Mouse (Mus musculus) adrenal gland, postnatal 4 days (tissue): ENCODE measurements around the gene Ptx4. TPM values are rescaled to one million over a fixed set of nuclear protein-coding genes. Genes with fewer than 3 reads are reported as not detected.
"Not testable (repeated sequence)": the region's sequence is repeated elsewhere in the genome, so short reads cannot be mapped to it uniquely, and the experiment has no call there.

ENCODE experiments used
- DNase-seq, 2 experiments: peaks; one replicate each; pipeline ENCODE4 v3.0.0; 2021 to 2022; ENCODE audit warnings: low spot score in 2 of 2, mixed read lengths in 2 of 2
- total RNA-seq, 2 experiments: library from RNA; stranded (reverse); gene quantifications; 2 replicates each; pipeline ENCODE4 v1.2.3; 2021

Ptx4 gene
- total RNA-seq, 2 experiments from 2014 or later: 0.36 to 0.76 TPM

DNA sequence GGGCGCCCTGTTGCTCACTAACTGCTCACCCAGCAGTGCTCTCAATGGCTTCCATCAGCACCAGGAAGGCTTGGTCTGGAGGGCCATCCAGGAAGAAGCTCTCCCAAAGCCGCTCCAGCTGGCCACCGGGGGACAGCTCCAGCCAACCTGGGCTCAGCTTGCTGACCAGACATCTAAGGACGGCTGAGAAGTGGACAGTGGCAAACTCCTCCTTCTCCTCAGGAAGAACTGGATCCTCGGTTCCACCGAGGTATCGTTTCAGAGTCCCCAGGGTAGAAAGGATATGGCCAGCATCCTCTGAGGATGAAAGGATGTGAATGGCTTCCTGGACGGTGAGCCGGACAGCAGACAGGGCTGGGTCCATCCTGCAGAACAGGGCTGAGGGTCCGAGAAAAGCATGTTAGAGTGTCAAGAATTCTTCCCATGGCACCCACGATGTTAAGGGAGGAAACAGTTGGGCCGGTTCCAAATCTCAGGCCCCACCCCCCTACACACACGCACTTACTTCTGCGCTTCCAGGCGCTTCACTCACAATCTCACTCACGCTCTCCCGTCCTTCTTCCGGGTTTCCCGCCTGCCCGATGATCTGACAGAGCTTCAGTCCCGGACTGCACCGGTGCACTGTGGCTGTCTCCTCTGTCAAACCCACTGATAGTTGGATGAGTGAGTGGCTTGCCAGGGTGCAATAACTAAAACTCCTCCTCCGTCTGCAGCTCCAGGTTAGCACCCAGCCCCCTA lies 5.5 kb upstream of the Ptx4 start:
- DNase-seq: no peak

DNA sequence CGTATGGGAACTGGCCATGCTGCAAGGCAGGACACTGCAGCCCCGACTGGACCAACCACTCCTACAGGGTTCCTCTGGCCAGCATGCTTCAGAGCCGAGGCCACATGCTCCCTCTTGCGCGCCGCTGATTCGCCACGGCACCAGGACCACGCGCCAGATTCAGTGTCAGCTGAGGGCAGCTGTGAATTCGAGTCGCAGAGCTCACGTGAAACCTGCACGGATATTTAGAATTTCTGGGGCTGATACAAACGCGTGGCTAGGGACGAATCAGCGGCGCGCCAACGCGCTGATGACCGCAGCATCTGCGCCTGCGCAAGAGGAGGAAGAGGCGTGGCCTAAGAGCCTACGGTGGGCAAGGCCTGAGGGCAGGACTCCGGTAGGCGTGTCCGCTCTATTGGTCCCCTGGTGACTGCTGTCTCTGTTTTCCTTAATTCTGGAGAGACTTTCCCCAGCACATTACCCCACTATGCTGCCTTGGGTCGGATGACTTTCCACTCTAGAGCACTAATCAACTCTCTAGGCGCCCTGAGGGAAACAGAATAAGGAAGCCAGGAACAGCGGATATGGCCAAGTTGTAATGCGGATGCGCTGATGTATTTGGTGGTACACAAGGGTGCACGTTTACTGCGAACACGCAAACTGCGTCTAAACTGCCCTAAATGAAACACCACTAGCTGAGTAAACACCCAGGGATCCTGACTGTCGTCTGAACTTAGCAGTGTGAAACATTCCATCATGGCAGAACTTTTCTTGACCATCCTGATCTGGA lies 4.7 kb upstream of the Ptx4 start, which contains the start of gene Telo2:
Gene Telo2 (minus strand): TSS at position 304 of the 769 bp plus-strand sequence.
- peak; percentile 83 to 86 for DNase-seq

DNA sequence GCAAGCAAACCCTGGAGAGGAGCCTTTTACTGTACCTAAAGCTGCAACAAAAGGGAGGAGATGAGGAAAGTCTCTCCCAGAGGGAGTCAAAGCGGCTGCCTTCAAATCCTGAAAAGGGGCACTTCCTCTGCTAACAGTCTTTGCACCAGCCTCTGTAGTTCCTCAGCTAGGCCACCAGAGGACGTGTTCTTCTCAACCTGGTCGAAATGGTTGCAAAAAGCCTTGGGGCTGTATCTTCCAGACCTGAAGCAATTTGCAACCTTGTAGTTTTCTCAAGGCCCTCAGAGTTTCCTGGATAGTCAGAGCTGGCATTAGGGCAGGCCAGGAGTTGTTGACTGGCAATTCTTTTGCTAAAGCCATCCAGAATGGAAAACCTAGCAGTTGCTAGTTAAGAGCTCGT lies 3.3 kb upstream of the Ptx4 start:
- DNase-seq: peak in 1 of 2 experiments; percentile 25

DNA sequence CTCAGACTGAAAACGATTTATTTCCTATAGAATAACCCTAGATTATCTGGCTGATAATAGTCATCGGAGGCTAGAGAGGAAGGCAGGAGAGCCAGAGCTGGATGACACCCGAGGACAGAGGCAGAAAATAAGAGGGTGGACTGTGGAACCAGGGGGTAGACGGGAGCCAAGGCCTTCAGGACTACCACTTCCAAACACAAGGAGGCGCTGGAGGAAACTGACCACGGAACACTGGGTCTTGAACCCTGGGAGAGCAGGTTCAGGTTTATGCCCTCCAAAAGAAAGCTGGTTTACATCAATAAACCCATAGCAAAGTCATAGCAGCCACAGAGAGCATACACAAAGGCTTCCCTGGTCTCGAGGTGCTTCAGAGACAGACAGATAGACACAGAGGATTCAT lies 3.4 kb downstream of the Ptx4 start:
- no peak for DNase-seq

DNA sequence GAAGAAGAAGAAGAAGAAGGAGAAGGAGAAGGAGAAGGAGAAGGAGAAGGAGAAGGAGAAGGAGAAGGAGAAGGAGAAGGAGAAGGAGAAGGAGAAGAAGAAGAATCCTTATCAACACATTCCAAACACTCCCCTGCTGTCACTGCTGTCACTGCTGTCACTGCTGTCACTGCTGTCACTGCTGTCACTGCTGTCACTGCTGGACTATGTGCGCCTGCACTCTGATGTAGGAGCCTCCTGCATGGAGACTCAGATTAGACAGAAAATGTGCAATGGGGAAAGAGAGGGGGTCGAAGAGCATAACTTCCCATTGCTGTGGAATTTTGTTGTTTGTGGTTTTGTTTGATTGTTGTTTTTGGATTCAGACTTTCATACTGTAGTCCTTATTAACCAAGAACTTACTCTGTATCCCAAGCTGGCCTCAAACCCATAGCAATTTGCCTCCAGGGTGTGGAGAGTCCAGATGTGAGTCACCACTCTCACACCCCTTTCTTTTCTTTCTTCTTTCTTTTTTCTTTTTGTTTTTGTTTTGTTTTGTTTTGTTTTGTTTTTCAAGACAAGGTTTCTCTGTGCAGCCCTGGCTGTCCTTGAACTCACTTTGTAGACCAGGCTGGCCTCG lies 5.0 kb downstream of the Ptx4 start:
- DNase-seq: not testable (repeated sequence)

DNA sequence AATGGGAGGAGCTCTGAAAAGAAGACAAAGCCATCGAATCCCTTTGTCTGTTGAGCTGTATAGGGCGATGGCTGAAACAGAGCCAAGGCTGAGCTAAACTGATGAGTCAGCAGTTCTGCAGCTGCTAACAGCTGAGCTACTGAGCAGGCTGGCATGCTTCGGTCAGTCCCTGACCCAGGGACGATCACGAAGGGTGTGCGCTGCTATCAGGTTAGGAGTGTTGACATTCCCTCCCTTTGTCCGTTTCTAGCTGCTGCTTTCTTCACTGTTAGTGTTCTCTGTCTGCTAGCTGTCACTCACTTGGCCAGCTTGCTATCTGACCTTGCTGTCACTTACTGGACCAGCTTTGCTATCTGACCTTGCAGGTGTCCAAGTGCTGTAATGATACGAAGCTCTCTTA lies 6.5 kb downstream of the Ptx4 start:
- no peak for DNase-seq

DNA sequence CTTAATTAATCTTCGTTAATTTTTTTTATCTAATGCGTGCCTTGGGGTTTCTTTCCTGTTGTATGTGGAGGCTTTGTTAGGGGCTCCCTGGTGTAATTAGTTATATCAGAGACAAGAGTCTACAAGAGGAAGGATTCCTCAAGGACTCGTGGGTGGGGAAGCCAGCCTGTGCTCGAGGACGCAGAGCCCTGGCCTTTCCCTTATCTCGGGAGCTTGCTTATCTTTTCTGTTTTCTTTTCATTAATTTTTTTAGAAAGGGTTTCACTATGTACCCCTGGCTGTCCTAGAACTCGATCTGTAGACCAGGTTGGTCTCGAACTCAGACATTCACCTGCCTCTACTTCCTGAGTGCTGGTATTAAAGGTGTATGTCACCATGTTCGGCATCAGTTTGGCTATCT lies 7.1 kb downstream of the Ptx4 start:
- no peak for DNase-seq

DNA sequence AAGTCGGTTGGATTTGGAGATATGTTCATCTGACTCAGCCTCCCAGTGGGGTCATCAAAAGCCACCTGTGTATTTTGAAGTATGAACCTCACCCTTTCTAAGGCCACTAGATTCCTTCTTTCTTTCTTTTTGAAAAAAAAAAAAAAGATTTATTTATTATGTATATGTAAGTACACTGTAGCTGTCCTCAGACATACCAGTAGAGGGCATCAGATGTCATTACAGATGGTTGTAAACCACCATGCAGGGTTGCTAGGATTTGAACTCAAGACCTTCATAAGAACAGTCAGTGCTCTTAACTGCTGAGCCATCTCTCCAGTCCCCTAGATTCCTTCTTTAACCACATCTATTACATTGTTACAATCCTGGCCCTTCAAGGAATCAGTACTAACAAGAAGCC lies 9.5 kb downstream of the Ptx4 start:
- DNase-seq: no peak

DNA sequence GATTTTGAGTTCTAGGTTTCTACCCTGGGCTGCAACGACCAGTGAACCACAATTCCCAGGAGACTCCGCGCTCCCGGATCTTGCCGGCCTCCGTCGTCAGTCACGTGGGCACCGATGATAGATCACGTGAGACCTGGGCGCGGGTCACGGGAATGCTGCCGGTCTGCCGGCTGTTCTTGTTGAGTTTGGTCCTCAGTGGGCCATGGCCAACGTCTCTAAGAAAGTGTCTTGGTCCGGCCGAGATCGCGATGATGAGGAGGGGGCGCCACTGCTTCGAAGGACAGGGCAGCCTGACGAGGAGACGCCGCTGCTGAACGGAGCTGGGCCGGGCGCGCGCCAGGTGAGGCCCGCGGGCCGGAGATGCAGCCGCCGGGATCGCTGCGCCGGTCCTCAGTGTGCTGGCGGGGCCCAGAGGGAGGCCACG lies 12.7 kb downstream of the Ptx4 start, which contains the start of gene Clcn7:
Gene Clcn7 (plus strand): TSS at position 117 of the 424 bp plus-strand sequence.
- peak; percentile 79 to 85 for DNase-seq

DNA sequence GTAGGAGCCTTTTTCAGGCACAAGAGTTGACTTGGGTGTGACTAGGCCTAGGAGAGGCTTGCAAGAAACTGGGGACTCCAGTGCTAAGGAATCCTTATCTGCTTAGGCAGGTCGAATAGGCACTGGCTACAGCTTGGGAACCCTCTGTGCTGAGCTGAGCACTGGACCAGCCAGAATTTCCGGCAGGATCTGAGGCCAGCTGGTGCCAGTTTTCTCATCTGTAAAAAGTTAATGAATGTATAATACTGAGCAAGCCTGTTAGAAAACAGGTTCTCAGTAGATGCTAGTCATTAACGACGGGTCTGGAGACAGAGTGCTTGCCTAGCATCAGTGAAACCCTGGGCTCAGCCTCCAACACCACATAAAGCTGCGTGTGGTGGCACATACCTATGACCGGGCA lies 15.1 kb downstream of the Ptx4 start:
- no peak for DNase-seq

DNA sequence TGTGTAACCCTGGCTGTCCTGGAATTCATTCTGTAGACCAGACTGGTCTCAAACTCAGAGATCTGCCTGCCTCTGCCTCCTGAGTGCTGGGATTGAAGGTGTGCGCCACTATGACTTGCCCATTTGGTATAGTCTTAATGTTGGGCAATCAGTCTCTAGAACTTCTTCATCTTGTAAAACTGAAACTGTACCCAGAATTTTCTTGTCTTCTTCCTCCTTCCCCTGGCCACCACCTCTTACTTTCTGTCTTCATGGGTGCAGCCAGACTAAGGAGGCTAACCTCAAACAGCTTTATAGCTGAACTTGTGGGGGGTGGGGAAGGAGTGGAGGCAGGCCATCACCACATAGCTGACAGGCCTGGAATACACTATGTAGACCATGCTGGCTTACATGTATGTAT lies 18.2 kb downstream of the Ptx4 start:
- DNase-seq: no peak

DNA sequence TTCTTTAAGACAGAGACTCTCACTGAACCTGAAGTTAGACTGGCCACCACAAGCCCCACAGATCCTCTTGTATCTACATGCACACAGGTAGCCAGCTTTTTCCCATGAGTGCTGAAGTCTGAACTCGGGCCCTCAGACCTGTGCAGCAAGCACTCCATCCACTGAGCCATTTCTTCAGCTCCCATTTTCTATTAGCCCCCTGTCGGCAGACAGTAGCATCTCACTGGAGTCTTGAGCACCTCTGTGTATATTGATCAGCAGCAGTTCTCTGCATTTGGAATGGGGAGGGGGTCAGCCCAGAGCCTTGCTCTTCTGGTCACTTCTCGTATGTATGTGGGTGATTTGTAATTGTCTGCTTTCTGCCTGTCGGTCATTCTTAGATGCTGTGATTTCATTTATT lies 19.4 kb downstream of the Ptx4 start:
- DNase-seq: no peak

DNA sequence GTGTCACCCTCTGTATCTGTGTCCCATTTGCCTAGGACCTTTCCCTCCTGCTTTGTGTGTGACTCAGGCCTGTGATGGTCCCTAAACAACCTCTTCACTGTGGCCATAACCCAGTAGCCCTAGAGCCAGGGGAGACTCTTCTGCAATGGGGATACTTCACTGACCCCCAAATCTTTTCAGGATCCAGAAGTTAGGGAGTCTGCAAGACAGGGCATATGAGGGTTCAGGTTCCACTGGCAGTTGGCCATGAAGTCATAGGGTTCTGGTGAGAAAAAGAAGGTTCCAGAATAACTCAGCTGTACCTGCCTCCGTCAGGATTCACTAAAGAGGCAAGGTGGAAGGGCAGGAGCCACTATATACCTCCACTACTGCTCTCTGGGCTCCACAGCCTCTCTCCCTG lies 41.6 kb downstream of the Ptx4 start, which contains the start of gene Ccdc154:
Gene Ccdc154 (plus strand): TSS at position 301 of the 400 bp plus-strand sequence.
- DNase-seq: no peak

DNA sequence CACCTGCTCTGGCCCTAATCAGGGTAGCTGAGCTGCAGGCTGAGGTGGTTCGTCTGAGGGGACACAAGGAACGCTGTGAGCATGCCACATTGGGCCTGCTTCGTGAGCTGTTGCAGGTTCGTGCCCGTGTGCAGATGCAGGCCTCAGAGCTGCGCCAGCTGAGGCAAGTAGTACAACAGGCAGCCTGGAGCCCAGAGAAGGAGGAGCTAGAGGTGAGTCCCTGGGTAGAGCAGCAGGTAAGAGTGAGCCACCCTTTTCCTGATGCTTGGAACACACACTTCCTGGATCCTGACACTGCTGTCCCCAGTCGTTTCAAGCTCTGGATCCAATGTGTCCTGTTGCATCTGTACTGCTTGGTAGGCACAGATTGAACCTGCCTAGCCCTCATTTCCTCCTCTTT lies 42.8 kb downstream of the Ptx4 start:
- no peak for DNase-seq

DNA sequence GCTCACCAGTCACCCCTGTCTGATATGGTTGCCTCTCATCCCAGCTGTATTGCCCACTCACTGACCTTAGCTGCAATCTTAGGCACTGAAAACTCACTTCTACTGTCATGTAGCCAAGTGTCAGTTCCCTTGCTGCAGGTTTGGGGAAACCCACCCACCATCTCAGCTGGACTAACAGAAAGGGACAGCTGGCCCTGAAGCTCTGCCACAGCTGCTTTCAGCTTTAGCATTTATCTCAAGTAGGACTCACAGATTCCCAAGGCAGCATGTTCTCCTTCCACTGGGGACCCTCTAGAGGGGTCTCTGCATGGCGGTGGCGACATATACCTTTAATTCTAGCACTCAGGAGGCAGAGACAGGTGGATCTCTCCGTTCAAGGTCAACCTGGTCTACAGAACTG lies 44.2 kb downstream of the Ptx4 start:
- DNase-seq: no peak

DNA sequence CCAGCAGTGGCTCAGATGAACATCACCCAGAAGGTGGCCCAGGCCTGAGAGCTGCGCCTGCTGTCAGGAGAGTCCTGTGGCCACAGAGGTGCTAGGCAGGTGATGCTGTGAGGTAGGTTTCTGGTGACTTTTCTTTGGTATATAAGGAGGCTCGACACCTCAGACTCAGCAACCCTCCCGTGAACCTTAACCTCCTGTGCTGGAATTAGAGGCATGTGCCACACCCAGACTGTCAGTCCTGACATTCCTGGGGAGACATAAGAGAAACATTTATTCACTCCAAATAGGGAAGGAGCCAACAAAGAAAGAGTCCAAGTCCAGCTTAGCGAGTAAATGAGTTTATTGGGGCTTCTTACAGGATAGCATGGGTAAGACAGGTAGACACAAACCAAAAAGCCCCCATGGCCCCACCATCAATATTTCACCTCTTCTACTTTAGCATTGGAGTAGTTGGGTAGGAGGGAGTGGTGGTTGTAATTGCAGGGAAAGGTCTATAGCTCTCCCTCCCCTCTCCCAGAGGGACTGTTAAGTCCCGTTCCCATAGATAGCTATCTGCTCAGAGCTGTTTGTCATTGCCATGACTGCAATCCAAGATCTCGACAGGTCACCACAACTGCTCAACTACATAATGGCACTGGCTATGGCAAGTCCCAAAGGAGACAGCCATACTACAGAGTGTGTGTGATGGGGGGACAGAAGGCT lies 45.6 kb downstream of the Ptx4 start:
- DNase-seq: no peak

DNA sequence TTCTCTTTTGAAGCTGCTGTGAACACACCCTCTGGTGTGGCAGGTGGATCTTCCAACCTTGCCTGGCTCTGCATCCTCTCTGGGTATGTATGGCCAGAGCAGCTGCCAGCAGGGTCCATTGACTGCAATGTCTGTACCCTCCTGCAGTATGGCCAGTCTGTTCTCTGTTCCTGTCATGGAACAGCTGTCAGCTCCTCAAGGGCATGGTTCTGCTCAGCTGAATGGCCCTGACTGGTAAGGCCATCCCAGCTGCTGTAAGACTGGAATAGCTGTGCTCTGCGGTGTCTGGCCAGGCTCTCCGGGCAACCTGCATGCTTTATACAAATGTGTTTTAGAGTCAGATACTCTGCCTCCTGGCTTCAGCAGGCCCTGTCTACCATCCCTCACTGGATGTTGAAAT lies 49.1 kb downstream of the Ptx4 start:
- DNase-seq: no peak

DNA sequence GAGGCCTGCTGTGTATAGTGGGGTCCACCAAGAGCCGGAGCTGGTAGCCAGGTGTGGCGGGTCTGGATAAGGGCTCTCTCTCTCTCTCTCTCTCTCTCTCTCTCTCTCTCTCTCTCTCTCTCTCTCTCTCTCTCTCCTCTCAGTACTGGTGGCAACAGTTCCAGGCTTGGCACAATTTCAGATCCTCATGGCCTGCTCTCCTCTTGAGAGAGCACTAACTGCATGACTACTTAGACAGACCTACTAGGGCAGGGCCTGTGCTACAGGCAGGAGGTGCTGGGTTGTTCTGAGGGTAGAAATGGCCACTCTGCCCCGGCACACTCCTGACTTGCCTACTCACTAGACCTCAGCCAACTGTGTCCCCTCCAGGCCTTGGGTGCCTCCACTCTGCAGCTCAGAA lies 52.0 kb downstream of the Ptx4 start:
- no peak for DNase-seq
